Mouse (Mus musculus) hindbrain, postnatal 0 days (tissue): ENCODE measurements at regions not wholly inside any gene's neighbourhood (a gene's known extent, or its start where the extent isn't known, plus 50 kb on each side); places are given as distances from the start of the nearest gene placed in this dataset.

Experiments used
- ATAC-seq: fragments of 200-750 bp; cut with Nextera tagmentation; 2 replicates; pipeline ENCODE4 v1.8.0; 2017; ENCODE audit warnings: mild to moderate bottlenecking, moderate TSS enrichment, moderate library complexity
- DNase-seq: peaks from one replicate; pipeline ENCODE4 v3.0.0-alpha.2; 2015; ENCODE audit warnings: low spot score
- H3K27ac ChIP-seq: fragments of 300-500 bp; sonication (generic); 2 replicates; pipeline ENCODE4 v1.5.1; 2014; ENCODE audit warnings: mild to moderate bottlenecking
- H3K27me3 ChIP-seq: fragments of 300-500 bp; sonication (generic); 2 replicates; pipeline ENCODE4 v1.6.1; 2014; ENCODE audit warnings: low read length, mixed read lengths; ENCODE audit not compliant: insufficient read depth
- H3K36me3 ChIP-seq: fragments of 300-500 bp; sonication (generic); 2 replicates; pipeline ENCODE4 v1.6.1; 2014; ENCODE audit warnings: low read length, mixed read lengths; ENCODE audit not compliant: insufficient read depth
- H3K4me1 ChIP-seq: fragments of 300-500 bp; sonication (generic); 2 replicates; pipeline ENCODE4 v1.6.1; 2014; ENCODE audit warnings: antibody characterized with exemption, low read length, mixed read lengths; ENCODE audit not compliant: insufficient read depth
- H3K4me2 ChIP-seq: fragments of 300-500 bp; sonication (generic); 2 replicates; pipeline ENCODE4 v1.6.1; 2014; ENCODE audit warnings: low read depth, mild to moderate bottlenecking, low read length, moderate library complexity, mixed read lengths
- H3K4me3 ChIP-seq: fragments of 300-500 bp; sonication (generic); 2 replicates; pipeline ENCODE4 v1.5.1; 2014; ENCODE audit warnings: low read length
- H3K9ac ChIP-seq: fragments of 300-500 bp; sonication (generic); replicated peaks from 2 replicates; pipeline ENCODE4 v1.6.1; 2014; ENCODE audit warnings: mild to moderate bottlenecking, low read length, moderate library complexity, mixed read lengths
- H3K9me3 ChIP-seq: fragments of 300-500 bp; sonication (generic); 2 replicates; pipeline ENCODE4 v1.6.1; 2016; ENCODE audit warnings: low read length, mixed read lengths
- CTCF ChIP-seq: IDR thresholded peaks from 2 replicates; pipeline ENCODE4 v1.5.1; 2016; ENCODE audit warnings: antibody characterized with exemption, control low read depth, low read depth
- WGBS: fragments of 180-500 bp; shearing (Covaris S2); extraction: QIAGEN DNeasy Blood & Tissue Kit; methylation state at CpG from one replicate; pipeline ENCODE4 v1.1.7; 2014; 5-methylcytosine and 5-hydroxymethylcytosine counted together

DNA sequence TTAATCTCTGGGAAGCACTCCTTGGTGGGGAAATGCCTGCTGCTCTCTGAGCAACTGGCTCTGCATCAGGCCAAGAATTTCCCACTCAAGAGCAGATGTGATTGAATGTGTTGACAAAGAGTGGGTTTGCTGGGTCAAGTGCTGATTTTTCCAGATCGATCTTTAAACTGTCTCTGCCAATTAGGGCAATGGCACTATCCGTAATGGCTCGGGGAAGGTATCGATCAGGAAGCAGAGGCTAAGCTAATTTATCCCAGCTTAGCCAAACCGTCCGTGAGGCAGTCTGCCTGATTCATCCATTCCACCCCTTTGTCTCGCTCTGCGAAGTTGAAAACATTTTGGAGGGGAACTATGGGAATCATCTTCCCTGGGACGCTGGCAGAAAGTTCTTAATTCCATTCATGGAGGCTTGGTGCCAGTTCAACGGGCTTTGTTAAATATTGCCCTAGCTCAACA, 291.9 kb upstream of the Lyplal1 start:
- Histone ChIP-seq H3K9me3 (no peaks in the 10 kb centered on the region), H3K36me3 (no peaks in the 10 kb centered on the region), H3K27me3 (no peaks in the 10 kb centered on the region), H3K9ac (no peak overlapping the region), H3K4me1 (peaks cover 5% of the 10 kb centered on the region; the same call in 1 of the 2 replicates), H3K27ac (no peak overlapping the region), H3K4me2 (peak overlapping the region; percentile 43), H3K4me3 (no peak overlapping the region)
- WGBS, result 28% methylated on average over 10 of the region's 10 CpGs
- DNase-seq (peak; percentile 36), ATAC-seq (no peak)
- TF ChIP-seq CTCF, result no peak

DNA sequence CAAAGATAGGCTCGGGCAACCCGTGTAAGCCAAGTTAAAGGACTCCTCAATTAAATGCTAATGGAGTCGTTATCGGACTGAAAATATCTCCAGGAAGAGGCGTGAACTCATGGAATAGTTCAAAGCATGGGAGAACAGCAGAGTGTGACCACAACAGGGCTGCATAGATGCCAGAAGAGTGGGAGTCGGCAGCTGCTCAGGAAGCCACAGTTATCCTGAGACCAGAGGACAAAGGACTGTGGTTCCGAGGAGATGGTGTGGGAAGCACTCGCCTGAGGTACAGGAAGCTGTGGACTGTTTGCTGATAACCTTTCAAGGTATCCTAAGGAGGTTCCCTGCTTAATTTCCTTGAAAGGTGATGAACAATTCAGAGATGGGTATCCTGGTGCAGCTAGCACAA, 290.5 kb upstream of the Lyplal1 start:
- no peaks in the 10 kb centered on the region for H3K36me3 ChIP-seq
- no peaks in the 10 kb centered on the region for H3K27me3 ChIP-seq
- H3K9me3 ChIP-seq, result no peaks in the 10 kb centered on the region
- no peak for DNase-seq
- no peak overlapping the region for H3K4me2 ChIP-seq
- ATAC-seq, result no peak
- no peak overlapping the region for H3K27ac ChIP-seq
- TF ChIP-seq CTCF, result no peak
- H3K4me1 ChIP-seq, result 0 out of 2 replicates have a peak, but pooled peaks cover 5% of the 10 kb centered on the region
- H3K4me3 ChIP-seq, result no peak overlapping the region
- WGBS, result 77% methylated on average over 8 of the region's 8 CpGs
- H3K9ac ChIP-seq, result no peak overlapping the region

DNA sequence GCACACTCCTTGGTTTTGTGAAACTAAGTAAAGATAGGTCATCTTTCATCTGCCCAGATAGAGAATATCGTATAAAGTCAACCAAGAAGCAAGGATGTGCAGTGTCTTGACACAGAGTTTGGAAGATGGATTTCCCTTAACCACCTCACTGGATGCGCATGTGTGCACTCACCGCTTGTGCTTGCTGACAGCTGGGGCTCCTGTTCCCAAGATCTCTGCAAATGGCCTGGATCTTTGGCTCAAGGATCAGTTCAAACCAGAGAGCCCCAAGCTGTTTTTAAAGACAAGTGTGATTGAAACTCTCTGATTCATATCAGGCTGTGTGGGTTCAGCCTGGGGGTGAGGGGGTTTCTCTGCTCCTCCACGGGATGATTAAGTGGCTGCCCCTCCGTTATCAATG, 288.6 kb upstream of the Lyplal1 start:
- Histone ChIP-seq H3K4me2 (no peak overlapping the region), H3K27me3 (no peaks in the 10 kb centered on the region), H3K4me1 (0 out of 2 replicates have a peak, but pooled peaks cover 5% of the 10 kb centered on the region), H3K36me3 (no peaks in the 10 kb centered on the region), H3K9ac (no peak overlapping the region), H3K4me3 (no peak overlapping the region), H3K9me3 (no peaks in the 10 kb centered on the region), H3K27ac (no peak overlapping the region)
- WGBS, result 77% methylated on average over 5 of the region's 5 CpGs
- ATAC-seq, result no peak
- DNase-seq, result no peak
- TF ChIP-seq CTCF, result no peak

DNA sequence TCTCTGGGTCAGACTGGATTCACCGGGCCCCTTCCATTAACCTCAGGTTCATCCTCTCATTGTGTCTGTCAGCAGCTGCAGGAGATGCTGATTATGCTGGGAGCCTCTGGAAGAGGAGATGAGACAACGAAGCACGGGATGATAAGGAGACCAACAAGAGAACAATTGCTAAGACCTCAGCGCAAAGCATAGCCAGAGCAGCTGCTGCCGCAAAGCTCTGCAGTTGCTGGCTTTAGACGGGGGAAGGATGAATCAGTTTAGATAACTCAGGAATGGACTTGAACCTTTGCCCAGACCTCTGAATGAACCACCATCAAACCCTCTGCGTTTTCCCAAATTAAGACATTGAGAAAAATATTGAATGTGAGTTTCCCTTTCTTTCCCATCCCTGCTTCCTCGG, 282.7 kb upstream of the Lyplal1 start:
- Histone ChIP-seq H3K4me1 (no peaks in the 10 kb centered on the region), H3K4me3 (no peak overlapping the region), H3K9ac (no peak overlapping the region), H3K9me3 (no peaks in the 10 kb centered on the region), H3K27ac (no peak overlapping the region), H3K36me3 (no peaks in the 10 kb centered on the region), H3K4me2 (no peak overlapping the region), H3K27me3 (no peaks in the 10 kb centered on the region)
- WGBS, result 33% methylated on average over 8 of the region's 8 CpGs
- no peak for ATAC-seq
- TF ChIP-seq CTCF, result no peak
- DNase-seq, result no peak

DNA sequence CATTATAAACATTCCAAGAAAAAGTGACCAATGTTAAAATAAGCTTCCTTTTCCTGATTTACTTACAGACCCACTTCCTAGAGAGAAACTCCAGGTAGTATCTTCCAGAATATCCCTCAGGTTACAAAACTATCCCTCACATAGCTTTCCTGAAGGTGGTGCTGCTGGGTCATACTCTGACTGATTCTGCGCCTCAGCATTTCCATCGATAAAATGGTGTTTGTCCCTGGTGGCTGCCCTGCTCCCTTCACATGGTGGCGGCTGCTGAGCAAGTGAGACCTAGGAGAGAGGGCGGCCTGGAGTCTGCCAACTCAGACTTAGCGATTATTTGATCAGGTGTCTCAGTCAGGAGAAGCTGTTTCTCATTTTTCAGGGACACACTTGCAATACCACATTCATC, 275.9 kb upstream of the Lyplal1 start:
- TF ChIP-seq CTCF, result peak; percentile 51
- H3K27ac ChIP-seq, result no peak overlapping the region
- H3K27me3 ChIP-seq, result no peaks in the 10 kb centered on the region
- ATAC-seq (no peak), DNase-seq (peak; percentile 33)
- H3K4me2 ChIP-seq, result no peak overlapping the region
- H3K4me3 ChIP-seq, result no peak overlapping the region
- 47% methylated on average over 5 of the region's 5 CpGs for WGBS
- no peaks in the 10 kb centered on the region for H3K9me3 ChIP-seq
- H3K9ac ChIP-seq, result no peak overlapping the region
- H3K36me3 ChIP-seq, result no peaks in the 10 kb centered on the region
- H3K4me1 ChIP-seq, result no peaks in the 10 kb centered on the region

DNA sequence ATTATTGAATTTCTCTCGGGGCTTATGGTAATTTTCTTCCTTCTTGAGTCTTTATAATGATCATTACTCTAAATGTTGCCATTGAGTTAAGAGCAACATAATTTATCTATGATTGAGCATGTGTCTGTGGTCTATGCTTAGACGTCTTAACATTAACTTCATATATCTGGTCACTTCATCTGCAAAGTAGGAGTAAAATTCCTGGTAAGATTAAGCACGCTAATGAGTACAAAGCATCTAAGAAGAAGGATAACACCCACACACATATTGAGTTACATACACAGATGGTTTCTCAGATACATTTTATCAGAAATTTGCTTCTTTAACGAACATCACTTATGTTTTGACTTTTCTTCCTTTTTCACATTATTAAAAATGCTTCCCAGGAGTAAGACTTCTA, 267.3 kb upstream of the Lyplal1 start:
- no peaks in the 10 kb centered on the region for H3K36me3 ChIP-seq
- DNase-seq (no peak), ATAC-seq (no peak)
- TF ChIP-seq CTCF, result no peak
- no peaks in the 10 kb centered on the region for H3K4me1 ChIP-seq
- no peak overlapping the region for H3K4me2 ChIP-seq
- H3K27ac ChIP-seq, result no peak overlapping the region
- no peak overlapping the region for H3K9ac ChIP-seq
- 77% methylated on average over 4 of the region's 4 CpGs for WGBS
- no peak overlapping the region for H3K4me3 ChIP-seq
- no peaks in the 10 kb centered on the region for H3K27me3 ChIP-seq
- H3K9me3 ChIP-seq, result no peaks in the 10 kb centered on the region

DNA sequence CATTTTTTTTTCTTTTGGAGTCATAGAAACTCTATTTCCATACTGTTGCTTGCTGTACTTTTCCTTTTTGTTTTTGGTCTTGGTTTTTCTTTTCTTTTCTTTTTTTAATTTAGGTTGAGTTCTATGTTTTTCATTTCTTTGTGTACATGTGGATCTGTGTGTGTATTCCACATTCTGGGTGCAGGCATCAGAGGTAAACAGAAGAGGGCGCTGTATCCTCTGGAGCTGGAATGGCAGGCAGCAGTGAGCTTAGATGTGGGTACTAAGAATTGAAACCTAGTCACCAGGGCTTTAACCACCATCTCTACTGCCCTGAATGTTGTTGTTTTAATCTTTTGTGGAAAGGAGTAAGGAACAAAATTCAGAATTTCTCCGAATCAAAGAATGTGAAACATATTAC, 266.3 kb upstream of the Lyplal1 start:
- Histone ChIP-seq H3K4me3 (no peak overlapping the region), H3K36me3 (no peaks in the 10 kb centered on the region), H3K9ac (no peak overlapping the region), H3K27me3 (no peaks in the 10 kb centered on the region), H3K9me3 (no peaks in the 10 kb centered on the region), H3K27ac (no peak overlapping the region), H3K4me2 (no peak overlapping the region), H3K4me1 (no peaks in the 10 kb centered on the region)
- 82% methylated on average over 2 of the region's 2 CpGs for WGBS
- TF ChIP-seq CTCF, result no peak
- ATAC-seq, result no peak
- no peak for DNase-seq
